Mouse (Mus musculus) frontal cortex, adult 2 months (tissue): ENCODE measurements around the gene Tomm22. TPM values are rescaled to one million over a fixed set of nuclear protein-coding genes. Genes with fewer than 3 reads are reported as not detected.
A peak's percentile ranks its signal among the peaks of the same experiment; 100 is the strongest.
"Not testable (repeated sequence)": the region's sequence is repeated elsewhere in the genome, so short reads cannot be mapped to it uniquely, and the experiment has no call there.

Source experiments
- DNase-seq, 2 experiments: peaks; one replicate each; pipeline ENCODE4 v3.0.0; 2022; ENCODE audit warnings: low spot score in 1 of 2; ENCODE audit errors: extremely low spot score in 1 of 2
- polyA plus RNA-seq: library from polyadenylated mRNA; depleted of rRNA; stranded (reverse); fragments of >200 nt; gene quantifications from 2 replicates; pipeline ENCODE4 v1.2.3, GENCODE M21; 2012; rRNA removed

The Tomm22 gene
- 92.3 and 97.1 TPM in 2 replicates for polyA plus RNA-seq

DNA sequence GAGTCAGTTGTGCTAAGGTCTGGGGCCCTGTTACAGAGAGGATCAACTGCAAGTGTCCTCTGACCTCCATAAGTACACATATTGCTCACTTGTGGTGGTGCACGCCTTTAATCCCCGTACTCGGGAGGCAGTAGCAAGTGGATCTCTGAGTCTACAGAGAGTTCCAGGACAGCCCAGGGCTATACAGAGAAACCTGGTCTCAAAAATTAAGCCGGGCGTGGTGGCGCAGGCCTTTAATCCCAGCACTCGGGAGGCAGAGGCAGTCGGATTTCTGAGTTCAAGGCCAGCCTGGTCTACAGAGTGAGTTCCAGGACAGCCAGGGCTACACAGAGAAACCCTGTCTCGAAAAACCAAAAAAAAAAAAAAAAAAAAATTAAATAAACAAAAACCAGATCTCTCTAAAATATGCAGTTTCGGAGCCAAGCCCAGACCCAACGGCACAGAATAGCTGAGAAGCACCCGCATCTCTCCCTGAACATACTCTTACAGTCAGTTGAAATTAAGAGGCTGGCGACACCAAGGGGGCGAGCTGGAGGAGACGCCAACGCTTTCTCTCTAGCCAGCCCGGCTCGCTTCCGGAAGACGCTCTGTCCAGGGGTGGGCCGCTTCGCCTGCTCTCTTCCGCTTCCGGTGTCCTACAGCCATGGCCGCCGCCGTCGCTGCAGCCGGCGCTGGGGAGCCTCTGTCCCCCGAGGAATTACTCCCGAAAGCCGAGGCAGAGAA is at the start of gene Tomm22:
Gene Tomm22, plus strand, starts transcription at position 613 of the 723 bp plus-strand sequence.
- DNase-seq, result peak; percentile 83 to 93

DNA sequence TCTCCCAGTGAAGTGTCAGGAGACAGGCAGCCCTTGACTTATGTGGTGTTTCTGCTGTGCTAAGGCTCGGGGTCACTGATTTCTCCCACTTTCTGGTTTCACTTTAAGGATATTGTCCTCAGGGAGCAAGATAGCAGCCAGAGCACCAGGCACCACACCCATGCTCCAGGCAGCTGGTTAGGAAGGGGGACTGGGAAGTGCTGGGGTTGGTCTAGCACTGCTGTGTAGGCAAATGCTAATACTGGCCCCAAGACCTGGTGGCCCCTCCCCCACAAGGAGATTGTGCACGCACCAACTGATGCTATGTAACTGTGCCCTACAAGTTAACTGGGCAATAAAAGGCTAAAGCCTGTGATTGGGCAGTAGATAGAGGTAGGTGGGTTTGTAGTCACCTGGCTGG is 40.2 kb upstream of the Tomm22 start:
- DNase-seq, result no peak

DNA sequence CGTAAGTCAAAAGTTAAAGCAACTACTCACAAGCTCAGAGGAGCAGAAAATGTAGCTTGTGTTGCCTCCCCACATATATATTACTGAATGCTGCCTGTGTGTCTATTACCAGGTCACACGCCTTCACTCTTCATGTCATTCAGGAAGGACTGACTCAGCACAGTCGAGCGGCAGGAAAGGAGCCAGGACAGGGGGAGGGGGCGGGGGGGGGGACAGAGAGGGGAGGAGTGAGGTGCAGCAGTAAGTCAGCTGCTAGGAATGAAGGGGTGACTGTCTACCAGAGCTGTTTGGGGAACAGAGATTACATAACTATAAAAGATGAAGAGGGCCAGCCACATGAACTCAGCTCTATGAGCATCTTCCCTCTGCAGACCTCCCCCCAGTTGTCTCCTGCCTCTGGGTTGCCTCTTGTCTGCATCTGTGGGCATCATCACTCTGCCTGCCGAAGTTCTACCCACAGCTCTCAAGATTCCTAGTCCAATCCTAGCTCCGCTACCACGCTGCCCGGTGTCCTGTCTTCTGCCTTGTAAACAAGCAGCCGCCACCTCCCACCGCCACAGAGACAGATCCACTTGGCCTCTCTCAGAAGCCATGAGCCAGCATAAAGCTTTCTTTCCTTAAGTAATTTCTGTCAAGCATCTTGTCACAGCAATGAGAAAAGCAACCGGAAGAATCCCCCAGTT is 29.4 kb upstream of the Tomm22 start:
- DNase-seq, result peak in 1 of 2 experiments; percentile 51

DNA sequence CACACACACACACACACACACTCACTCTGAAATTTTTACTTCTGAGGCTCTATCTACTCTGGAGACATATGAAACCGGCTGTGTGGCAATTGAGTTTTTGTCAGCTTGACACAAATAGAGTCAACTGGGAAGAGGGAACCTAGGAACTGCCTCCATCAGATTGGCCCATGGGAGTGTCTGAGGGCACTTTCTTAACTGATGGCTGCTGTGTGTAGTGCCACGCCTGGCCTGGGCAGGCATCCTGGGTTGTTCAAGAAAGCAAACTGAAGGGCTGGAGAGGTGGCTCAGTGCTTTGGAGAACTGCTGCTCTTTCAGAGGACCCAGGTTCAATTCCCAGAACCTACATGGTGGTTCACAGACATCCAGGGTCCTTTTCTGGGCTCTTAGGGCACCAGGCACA is 25.2 kb upstream of the Tomm22 start:
- DNase-seq, result no peak

DNA sequence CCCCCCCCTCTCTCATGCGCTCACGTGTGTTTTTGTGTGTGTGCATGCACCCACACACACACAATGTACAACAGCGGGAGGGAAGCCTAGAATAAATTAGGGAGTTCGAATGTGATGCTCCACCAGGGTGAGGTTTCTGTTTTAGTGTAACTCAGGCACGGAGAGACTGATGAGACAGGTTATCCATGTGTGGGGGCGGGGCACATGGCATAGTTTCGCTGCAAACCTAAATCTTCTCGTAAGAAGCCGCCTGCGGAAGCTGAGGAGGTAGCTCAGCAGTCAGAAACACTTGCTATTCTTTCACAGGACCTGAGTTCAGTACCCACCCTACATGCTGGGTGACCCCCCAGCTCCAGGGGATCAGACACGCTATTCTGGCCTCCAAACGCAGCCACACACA is 22.5 kb upstream of the Tomm22 start:
- peak in 1 of 2 experiments; percentile 51 for DNase-seq

DNA sequence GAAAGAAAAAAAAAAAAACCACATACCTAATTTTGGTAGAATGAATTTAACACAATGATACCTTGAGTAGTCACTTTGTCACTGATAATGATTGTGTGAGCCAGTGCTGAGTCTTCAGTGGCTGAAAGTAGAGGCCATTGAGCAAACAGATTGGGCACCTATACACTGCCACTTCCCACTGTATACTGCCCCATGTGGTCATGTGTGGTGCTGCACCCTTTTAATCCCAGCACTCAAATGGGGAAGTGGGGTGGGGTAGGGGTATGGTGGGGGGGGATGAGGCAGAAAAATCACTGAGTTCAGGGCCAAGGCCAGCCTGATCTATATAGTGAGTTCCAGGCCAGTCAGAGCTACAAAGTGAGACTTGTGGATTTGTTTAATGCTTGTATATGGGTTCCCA is 20.1 kb upstream of the Tomm22 start:
- peak in 1 of 2 experiments; percentile 59 for DNase-seq

DNA sequence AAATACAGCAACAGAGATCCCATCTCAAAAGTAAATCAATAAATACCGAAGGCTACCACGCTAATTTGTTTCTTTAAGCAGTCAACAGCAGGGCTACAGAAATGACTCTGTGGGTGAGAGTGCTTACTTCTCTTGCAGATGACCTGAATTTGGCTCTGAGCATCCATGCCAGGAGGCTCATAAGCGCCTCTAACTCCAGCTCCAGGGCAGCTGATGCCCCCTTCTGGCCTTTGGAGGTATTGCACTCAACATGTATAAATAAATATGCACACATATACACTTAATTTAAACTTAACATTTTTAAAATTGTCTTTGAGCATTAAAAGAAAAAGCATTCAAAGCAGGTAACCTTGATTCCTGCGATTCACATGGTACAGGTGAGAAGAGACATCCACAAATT is 19.2 kb upstream of the Tomm22 start:
- DNase-seq, result no peak

DNA sequence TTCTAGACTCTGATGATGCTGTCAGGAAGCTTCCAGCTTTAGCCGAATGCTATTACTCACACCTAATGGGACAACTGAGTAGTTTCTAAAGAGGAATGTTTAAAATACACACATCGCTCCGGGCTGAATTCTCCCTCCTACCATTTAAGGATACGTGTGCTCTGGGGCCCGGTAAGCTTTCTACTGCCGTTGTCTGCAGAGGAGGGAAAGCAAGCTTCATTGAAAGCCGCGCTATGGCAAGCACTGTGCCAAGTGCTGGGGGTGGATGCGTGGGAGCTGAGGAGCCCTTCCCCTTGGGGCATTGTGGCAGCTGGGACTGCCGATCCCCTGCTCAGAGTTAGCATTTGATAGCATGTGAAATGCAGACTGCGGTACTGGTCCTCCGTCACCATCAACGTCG is 14.2 kb upstream of the Tomm22 start:
- DNase-seq, result peak in 1 of 2 experiments; percentile 70

DNA sequence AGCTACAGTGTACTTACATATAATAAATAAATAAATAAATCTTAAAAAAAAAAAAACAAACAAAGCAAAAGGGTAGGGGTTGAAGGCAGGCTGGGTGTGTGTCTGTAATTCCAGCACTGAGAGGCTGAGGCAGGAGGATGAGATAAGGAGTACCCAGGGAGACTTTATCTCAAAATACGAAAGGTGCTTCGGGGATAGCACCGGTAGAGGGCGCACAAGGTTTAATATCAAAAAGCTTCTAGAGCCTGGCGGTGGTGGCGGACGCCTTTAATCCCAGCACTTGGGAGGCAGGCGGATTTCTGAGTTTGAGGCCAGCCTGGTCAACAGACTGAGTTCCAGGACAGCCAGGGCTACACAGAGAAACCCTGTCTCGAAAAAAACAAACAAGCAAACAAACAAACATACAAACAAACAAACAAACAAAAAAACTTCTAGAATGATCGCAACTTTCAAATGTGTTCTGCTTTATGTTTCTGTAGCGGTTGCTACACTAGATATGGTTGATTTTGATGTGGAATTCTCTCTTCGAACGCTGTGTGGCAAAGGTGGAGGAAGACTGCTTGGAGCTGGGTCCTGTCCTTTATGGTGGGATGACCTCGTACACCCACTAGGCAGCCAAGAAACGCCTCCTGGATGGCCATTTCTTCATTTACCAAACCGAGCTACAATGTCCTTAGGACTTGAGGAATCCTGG is 12.7 kb upstream of the Tomm22 start:
- DNase-seq, result peak; percentile 68 to 95

DNA sequence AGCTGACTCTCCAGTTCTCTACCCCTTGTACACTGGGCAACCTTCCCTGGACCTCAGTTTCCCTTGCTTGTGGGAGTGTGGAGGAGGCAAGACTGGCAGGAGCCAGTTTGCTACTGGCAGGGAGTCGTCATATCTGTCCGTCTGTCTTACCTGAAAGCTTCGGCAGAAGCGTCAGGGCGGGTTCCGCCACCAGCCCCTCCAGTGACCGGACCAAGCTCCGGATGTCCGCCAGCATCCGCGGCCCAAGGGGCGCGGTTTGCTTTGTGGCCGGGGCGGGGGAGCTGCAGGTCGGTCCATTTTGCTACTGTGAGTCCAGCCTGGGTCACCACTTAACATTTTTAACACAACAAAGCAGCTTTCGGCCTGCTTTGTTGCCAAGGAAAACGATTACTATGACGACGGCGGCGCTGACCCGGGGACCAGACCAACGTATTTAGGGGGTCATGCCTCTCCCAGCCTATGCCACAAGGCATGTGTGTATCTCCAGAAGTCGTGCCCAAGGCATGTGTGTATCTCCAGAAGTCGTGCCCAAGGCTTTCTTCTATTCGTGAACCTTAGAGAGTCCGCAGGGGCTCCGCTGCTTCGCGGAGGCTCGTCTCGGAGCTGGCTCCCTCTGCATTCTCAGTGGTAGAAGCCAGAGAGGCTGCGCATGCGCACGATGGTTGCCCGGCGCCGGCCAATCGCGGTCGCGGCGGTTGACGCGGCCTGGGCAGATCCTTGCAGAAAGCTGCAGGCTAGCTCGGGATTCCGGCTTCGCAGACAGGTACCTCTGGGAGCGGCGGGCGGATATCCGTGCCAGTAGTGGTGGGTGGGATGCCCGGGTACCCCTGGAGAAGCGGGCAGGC is 11.9 kb upstream of the Tomm22 start, which contains the start of the genes Fam227a and Cby1:
Gene Fam227a, minus strand, starts transcription at position 426 of the 845 bp plus-strand sequence.
Gene Cby1, plus strand, starts transcription at position 669 of the 845 bp plus-strand sequence.
- peak; percentile 84 to 96 for DNase-seq

DNA sequence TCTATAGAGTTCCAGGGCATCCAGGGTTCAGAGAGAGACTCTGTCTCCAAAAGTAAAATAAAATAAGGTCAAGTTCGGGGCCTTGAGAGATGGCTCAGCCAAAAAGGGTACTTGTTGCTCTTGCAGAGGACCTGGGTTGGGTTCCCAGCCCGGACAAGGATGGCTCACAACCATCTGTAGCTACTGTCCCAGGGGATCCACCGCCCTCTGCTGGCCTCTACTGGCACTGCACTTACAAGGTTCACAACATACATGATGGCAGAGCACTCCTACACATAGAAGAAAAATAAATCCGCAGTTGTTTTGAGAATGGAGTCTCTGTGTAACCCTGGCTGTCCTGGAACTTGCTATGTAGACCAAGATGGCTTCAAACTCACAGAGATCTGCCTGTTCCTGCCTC is 8.8 kb upstream of the Tomm22 start:
- DNase-seq, result no peak

DNA sequence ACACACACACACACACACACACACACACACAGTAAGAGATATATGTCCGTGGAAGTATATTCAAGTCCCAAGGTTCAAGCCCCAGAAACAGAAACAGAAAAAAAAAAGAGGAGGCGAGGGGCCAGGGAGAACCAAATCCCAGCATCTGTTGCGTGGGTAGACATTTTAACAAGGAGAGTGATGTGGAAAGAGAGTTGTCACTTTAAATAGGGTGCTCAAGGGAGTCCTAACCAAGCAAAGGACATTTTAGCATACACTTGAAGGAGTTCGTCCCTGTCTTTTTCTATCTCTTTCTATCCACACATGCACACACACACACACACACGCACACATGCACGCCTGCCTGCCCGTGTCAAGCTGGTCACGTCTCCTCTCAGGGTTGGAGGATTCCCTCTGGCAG is 6.0 kb upstream of the Tomm22 start:
- peak; percentile 52 to 74 for DNase-seq

DNA sequence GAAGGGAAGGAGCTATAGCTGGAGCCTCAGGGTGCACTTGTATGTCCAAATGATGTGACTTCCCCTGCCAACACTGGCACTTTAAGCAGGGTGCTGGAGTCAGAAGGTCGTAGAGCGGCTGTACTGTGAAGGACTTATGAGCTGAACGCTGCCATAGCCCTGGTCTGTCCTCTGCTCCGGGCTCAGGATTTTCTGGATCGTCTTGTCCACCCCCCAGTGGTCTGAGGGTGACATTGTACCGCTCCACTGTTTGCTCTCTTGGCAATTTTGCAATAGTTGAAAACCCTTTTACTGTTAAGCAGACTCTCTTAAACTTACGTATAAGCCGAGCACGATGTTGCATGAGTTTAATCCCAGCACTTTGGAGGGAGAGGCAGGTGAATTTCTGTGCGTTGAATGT is 1.5 kb upstream of the Tomm22 start:
- DNase-seq, result no peak

DNA sequence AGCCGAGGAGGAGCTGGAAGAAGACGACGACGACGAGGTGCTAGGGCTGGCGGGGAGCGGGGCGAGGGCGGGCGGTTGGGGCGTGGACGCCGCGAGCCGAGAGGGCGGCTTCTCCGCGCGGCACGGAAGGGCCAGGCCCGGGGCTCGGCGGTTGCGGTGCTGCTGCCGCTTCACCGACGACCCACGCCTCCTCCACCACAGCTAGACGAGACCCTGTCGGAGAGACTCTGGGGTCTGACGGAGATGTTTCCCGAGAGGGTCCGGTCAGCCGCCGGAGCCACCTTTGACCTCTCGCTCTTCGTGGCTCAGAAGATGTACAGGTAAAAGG is 275 bp downstream of the Tomm22 start:
- no peak for DNase-seq

DNA sequence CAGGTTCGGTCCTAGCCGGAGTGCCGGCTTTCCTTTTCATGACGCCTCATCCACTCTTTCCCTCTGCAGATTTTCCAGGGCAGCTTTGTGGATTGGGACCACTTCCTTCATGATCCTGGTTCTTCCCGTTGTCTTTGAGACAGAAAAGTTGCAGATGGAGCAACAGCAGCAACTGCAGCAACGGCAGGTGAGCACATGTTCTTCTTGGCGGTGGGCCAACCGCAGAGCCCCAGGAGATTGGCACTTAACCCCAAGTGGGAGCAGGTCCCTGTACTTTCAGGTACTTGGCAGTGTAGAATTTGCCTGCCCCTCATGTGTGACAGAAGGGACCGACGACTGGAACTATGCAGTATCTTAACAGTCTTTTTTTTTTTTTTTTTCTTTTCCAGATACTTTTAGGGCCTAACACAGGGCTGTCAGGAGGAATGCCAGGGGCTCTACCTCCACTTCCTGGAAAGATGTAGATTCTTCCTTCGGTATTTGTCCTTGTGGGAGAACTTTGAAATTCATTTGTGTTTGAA is 1.2 kb downstream of the Tomm22 start:
- not testable (repeated sequence) for DNase-seq

DNA sequence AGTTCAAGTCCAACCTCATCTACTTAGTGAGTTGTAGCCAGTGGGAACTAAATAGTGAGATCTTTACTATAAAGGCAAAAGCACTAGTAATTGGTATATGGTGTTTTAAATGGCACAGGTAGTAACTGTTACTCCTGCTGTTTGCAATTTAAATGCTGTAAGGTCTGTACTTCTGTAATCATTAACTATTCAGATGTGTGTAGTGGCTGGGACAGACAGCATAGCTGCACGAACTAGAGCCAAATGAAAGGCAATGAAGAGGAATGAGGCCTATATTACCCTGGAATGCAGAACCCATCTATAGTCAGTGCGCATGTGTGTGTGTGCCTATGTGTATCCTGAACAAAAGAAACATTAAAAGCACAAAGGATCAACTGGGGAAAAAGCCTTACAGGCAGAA is 7.3 kb downstream of the Tomm22 start:
- no peak for DNase-seq

DNA sequence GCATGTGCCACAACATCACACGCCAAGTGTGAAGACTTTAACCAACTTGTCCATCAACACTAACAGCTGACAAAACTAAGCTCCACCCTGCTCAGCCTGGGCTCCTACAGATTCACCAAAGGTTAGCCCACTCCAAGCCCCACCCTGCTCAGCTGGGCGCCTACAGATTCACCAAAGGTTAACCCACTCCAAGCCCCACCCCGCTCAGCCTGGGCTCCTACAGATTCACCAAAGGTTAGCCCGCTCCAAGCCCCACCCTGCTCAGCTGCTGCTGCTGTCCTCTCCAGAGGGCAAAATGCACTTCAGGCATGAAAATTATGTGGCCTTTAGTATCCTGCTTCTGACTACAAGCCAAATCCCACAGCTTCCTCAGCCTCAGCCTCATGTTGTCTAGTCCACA is 11.3 kb downstream of the Tomm22 start:
- DNase-seq, result no peak

DNA sequence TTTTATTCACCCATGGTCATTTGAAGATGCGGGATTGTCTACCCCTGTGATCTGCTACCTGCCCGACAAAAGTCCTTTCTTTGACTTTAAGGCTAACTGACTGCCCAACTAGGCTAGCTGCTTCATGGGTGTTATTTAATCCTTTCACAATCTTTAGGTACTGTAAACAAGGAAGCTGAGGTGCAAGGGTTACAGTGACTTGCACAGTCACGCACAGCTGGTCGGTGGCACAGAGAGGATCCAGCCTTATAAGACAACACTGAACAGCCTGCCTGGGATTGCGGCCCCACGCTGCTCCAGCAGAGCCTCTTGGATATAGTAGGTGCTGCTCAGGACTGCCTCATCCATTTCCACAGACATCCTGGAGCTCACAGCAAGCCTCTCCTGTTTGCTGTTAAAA is 12.5 kb downstream of the Tomm22 start:
- DNase-seq, result no peak

DNA sequence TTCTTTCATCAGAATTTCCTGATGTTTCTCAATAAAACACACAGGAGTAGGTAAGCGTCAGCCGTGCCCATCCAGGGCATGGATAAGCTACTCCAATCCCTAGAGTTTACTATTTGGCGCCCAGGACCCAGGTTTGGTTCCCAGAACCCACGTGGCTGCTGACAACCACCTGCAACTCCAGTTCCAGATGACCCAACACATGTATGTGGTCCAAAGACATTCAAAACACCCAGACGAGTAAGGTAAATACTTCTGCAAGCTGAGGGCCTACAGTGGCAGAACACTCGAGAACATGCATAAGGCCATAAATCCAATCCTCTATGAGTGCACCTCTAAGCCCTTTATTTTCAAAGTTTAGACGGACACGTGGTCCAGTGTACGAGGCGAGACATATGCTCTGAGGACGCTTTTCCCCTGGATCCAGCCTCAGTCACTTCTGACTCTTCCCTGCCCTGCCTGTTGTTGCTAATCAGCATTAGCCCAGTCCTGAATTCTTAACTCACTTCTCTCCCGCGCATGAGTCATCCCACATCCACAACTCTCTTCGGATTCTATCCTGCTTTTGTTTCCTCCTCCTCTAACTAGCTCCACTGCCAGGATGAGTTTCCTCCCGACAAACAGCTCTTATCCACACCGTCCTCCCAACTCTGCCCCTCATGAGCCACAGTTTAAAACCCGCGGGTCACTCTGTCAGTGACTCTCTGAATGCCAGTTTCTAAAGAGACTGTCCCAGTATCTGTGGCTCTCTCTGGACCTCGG is 13.2 kb downstream of the Tomm22 start:
- DNase-seq, result peak in 1 of 2 experiments; percentile 70

DNA sequence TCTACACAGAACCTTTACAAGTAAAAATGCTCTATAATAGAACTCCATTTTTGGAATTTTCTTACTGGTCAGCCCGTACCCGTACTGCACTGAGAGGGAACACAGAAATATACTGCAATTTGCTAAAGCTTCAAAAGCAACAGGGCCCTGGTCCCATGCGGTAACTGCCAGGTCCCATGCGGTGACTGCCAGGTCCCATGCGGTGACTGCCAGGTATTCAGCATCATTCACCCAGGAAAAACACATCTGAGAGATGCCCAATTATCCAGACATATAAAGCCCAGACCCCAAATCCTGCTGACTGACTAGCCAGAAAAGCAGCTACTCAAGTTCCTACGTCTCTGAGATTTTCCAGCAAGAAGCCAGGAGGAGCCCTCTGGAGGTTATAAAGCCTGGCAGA is 14.0 kb downstream of the Tomm22 start:
- DNase-seq, result no peak
